Mouse (Mus musculus): ENCODE results near the gene Plpp4.

GRCm38 (mm10) chr7:129429903-129430302 is 173.1 kb downstream of the Plpp4 start:
- TF ChIP-seq POLR2A (IDR thresholded peaks at IDR 0.05; ENCODE audit: low read depth, low read length) (no peak), CTCF (IDR thresholded peaks at IDR 0.05; ENCODE audit: extremely low read depth, insufficient read depth, insufficient read length, insufficient replicate concordance) (no peak)
